Mouse (Mus musculus) right cerebral cortex, postnatal 36 days (tissue): ENCODE data around the gene Peg10.

ENCODE experiments used
- DNase-seq, 2 experiments: peaks; one replicate each; pipeline ENCODE4 v3.0.0; 2022; ENCODE audit warnings: low spot score in 2 of 2, mixed read lengths in 1 of 2

The Peg10 gene

GRCm38 (mm10) chr6:4746696-4747439 is at the start of gene Peg10, which contains the start of gene Sgce:
Gene Peg10 (plus strand): TSS chr6:4747306.
Gene Sgce (minus strand): TSS chr6:4747207.
- DNase-seq, result peak; percentile 44 to 49

GRCm38 (mm10) chr6:4701641-4702040 is 45.5 kb upstream of the Peg10 start:
- no peak for DNase-seq

GRCm38 (mm10) chr6:4703908-4704307 is 43.2 kb upstream of the Peg10 start:
- DNase-seq, result no peak

- no peak for DNase-seq
Measured at GRCm38 (mm10) chr6:4706415-4706814, 40.7 kb upstream of the Peg10 start.

- no peak for DNase-seq
Measured at GRCm38 (mm10) chr6:4708971-4709370, 38.1 kb upstream of the Peg10 start.

GRCm38 (mm10) chr6:4716171-4716570 is 30.9 kb upstream of the Peg10 start:
- DNase-seq, result no peak

- no peak for DNase-seq
Measured at GRCm38 (mm10) chr6:4717344-4717743, 29.8 kb upstream of the Peg10 start.

- DNase-seq, result no peak
Measured at GRCm38 (mm10) chr6:4722142-4722541, 25.0 kb upstream of the Peg10 start.

- no peak for DNase-seq
Measured at GRCm38 (mm10) chr6:4722739-4723138, 24.4 kb upstream of the Peg10 start.

GRCm38 (mm10) chr6:4723998-4724757 is 22.9 kb upstream of the Peg10 start:
- no peak for DNase-seq

- no peak for DNase-seq
Measured at GRCm38 (mm10) chr6:4728305-4728704, 18.8 kb upstream of the Peg10 start.

GRCm38 (mm10) chr6:4731675-4732074 is 15.4 kb upstream of the Peg10 start:
- no peak for DNase-seq

GRCm38 (mm10) chr6:4733208-4733607 is 13.9 kb upstream of the Peg10 start:
- DNase-seq, result no peak

- DNase-seq, result no peak
Measured at GRCm38 (mm10) chr6:4736372-4736771, 10.7 kb upstream of the Peg10 start.

GRCm38 (mm10) chr6:4738034-4738629 is 9.0 kb upstream of the Peg10 start:
- DNase-seq, result no peak

- DNase-seq, result no peak
Measured at GRCm38 (mm10) chr6:4738717-4739116, 8.4 kb upstream of the Peg10 start.

- no peak for DNase-seq
Measured at GRCm38 (mm10) chr6:4739522-4740355, 7.4 kb upstream of the Peg10 start.

- DNase-seq, result no peak
Measured at GRCm38 (mm10) chr6:4740511-4740910, 6.6 kb upstream of the Peg10 start.

GRCm38 (mm10) chr6:4746036-4746695 is 940 bp upstream of the Peg10 start:
- DNase-seq, result no peak

GRCm38 (mm10) chr6:4747677-4748505 is 785 bp downstream of the Peg10 start:
- DNase-seq, result peak; percentile 39 to 51
